Mouse (Mus musculus) stomach, embryonic 15.5 days (tissue): ENCODE results near the gene Atf3. TPM values are rescaled to one million over a fixed set of nuclear protein-coding genes. Genes with fewer than 3 reads are reported as not detected.

ENCODE experiments used
- ATAC-seq: fragments of 200-750 bp; cut with Nextera tagmentation; 2 replicates; pipeline ENCODE4 v1.8.0; 2017; ENCODE audit warnings: low read depth, moderate number of reproducible peaks, moderate TSS enrichment; ENCODE audit not compliant: insufficient read depth, low FRiP score
- H3K27ac ChIP-seq: fragments of 300-500 bp; sonication (generic); 2 replicates; pipeline ENCODE4 v1.5.1; 2015; ENCODE audit warnings: mild to moderate bottlenecking, inconsistent platforms
- H3K27me3 ChIP-seq: fragments of 300-500 bp; sonication (generic); replicated peaks from 2 replicates; pipeline ENCODE4 v1.6.1; 2015; ENCODE audit warnings: inconsistent platforms
- H3K36me3 ChIP-seq: fragments of 300-500 bp; sonication (generic); 2 replicates; pipeline ENCODE4 v1.6.1; 2015; ENCODE audit warnings: inconsistent platforms
- H3K4me1 ChIP-seq: fragments of 300-500 bp; sonication (generic); 2 replicates; pipeline ENCODE4 v1.6.1; 2015; ENCODE audit warnings: inconsistent platforms
- H3K4me2 ChIP-seq: fragments of 300-500 bp; sonication (generic); 2 replicates; pipeline ENCODE4 v1.6.1; 2015; ENCODE audit warnings: mild to moderate bottlenecking, inconsistent platforms
- H3K4me3 ChIP-seq: fragments of 300-500 bp; sonication (generic); replicated peaks from 2 replicates; pipeline ENCODE4 v1.5.1; 2015; ENCODE audit warnings: inconsistent platforms
- H3K9ac ChIP-seq: fragments of 300-500 bp; sonication (generic); 2 replicates; pipeline ENCODE4 v1.6.1; 2015; ENCODE audit warnings: inconsistent platforms
- H3K9me3 ChIP-seq: fragments of 300-500 bp; sonication (generic); 2 replicates; pipeline ENCODE4 v1.6.1; 2016; ENCODE audit warnings: inconsistent platforms
- WGBS: fragments of 180-500 bp; shearing (Covaris S2); methylation state at CpG from one replicate; pipeline ENCODE4 v1.1.7; 2015; 5-methylcytosine and 5-hydroxymethylcytosine counted together
- polyA plus RNA-seq: library from polyadenylated mRNA; unstranded; fragments of >200 nt; fragmentation: Nextera tagmentation; extraction: Ambion mirVana; gene quantifications from 2 replicates; pipeline ENCODE4 v1.2.1, GENCODE M21; 2015

Gene Atf3
- polyA plus RNA-seq, 1 experiment from 2014 or later = 4.4 TPM

- no peak overlapping the region for H3K4me3 ChIP-seq
- 71% methylated on average over 2 of the region's 2 CpGs for WGBS
- no peaks in the 10 kb centered on the region for H3K36me3 ChIP-seq
Measured at GRCm38 (mm10) chr1:191225771-191226170, 7.9 kb upstream of the Atf3 start.

GRCm38 (mm10) chr1:191224981-191225703 is 7.3 kb upstream of the Atf3 start:
- H3K4me2 ChIP-seq = peak overlapping the region; percentile 90
- no peaks in the 10 kb centered on the region for H3K36me3 ChIP-seq
- 37% methylated on average over 9 of the region's 9 CpGs for WGBS
- no peaks in the 10 kb centered on the region for H3K9me3 ChIP-seq
- H3K9ac ChIP-seq = peak overlapping the region; percentile 67
- H3K4me3 ChIP-seq = peak overlapping the region; percentile 70
- no peaks in the 10 kb centered on the region for H3K27me3 ChIP-seq
- ATAC-seq = no peak
- peak overlapping the region; percentile 83 for H3K27ac ChIP-seq
- peaks cover 9% of the 10 kb centered on the region for H3K4me1 ChIP-seq

More at GRCm38 (mm10) chr1:191225771-191226170, 7.9 kb upstream of the Atf3 start:
- Histone ChIP-seq H3K27me3 (no peaks in the 10 kb centered on the region), H3K9ac (no peak overlapping the region), H3K27ac (no peak overlapping the region), H3K9me3 (no peaks in the 10 kb centered on the region), H3K4me1 (peaks cover 9% of the 10 kb centered on the region), H3K4me2 (no peak overlapping the region)
- ATAC-seq = no peak

GRCm38 (mm10) chr1:191224302-191224980 is 6.6 kb upstream of the Atf3 start:
- Histone ChIP-seq H3K4me1 (peaks cover 9% of the 10 kb centered on the region), H3K9ac (peak overlapping the region; percentile 67), H3K4me2 (peak overlapping the region; percentile 90), H3K36me3 (no peaks in the 10 kb centered on the region), H3K9me3 (no peaks in the 10 kb centered on the region), H3K4me3 (peak overlapping the region; percentile 70), H3K27ac (peak overlapping the region; percentile 83), H3K27me3 (no peaks in the 10 kb centered on the region)
- peak; percentile 81 for ATAC-seq
- WGBS = under 1% methylated on average over 57 of the region's 57 CpGs

GRCm38 (mm10) chr1:191223930-191224301 is 6.1 kb upstream of the Atf3 start:
- Histone ChIP-seq H3K4me3 (peak overlapping the region; percentile 70), H3K36me3 (no peaks in the 10 kb centered on the region), H3K9ac (no peak overlapping the region), H3K4me1 (peaks cover 9% of the 10 kb centered on the region), H3K4me2 (peak overlapping the region; percentile 90), H3K27me3 (no peaks in the 10 kb centered on the region), H3K27ac (peak overlapping the region; percentile 51; the same call in 1 of the 2 replicates), H3K9me3 (no peaks in the 10 kb centered on the region)
- WGBS = 52% methylated on average over 10 of the region's 10 CpGs
- peak; percentile 79 for ATAC-seq

GRCm38 (mm10) chr1:191222031-191222430 is 4.2 kb upstream of the Atf3 start:
- Histone ChIP-seq H3K36me3 (no peaks in the 10 kb centered on the region), H3K4me3 (no peak overlapping the region), H3K9me3 (no peaks in the 10 kb centered on the region), H3K27me3 (no peaks in the 10 kb centered on the region), H3K4me1 (peaks cover 9% of the 10 kb centered on the region), H3K4me2 (no peak overlapping the region), H3K9ac (no peak overlapping the region), H3K27ac (no peak overlapping the region)
- WGBS = 66% methylated on average over 4 of the region's 4 CpGs
- no peak for ATAC-seq

- 0 out of 2 replicates have a peak, but pooled peaks cover 3% of the 10 kb centered on the region for H3K27me3 ChIP-seq
- H3K4me2 ChIP-seq = no peak overlapping the region
- H3K27ac ChIP-seq = no peak overlapping the region
- no peaks in the 10 kb centered on the region for H3K9me3 ChIP-seq
- no peak overlapping the region for H3K9ac ChIP-seq
- no peak for ATAC-seq
- H3K4me1 ChIP-seq = peaks cover 13% of the 10 kb centered on the region
- H3K4me3 ChIP-seq = no peak overlapping the region
- H3K36me3 ChIP-seq = no peaks in the 10 kb centered on the region
- 72% methylated on average over 8 of the region's 8 CpGs for WGBS
Measured at GRCm38 (mm10) chr1:191220588-191220987, 2.7 kb upstream of the Atf3 start.

- Histone ChIP-seq H3K4me2 (no peak overlapping the region), H3K4me3 (no peak overlapping the region), H3K9me3 (no peaks in the 10 kb centered on the region), H3K4me1 (peaks cover 10% of the 10 kb centered on the region), H3K27me3 (0 out of 2 replicates have a peak, but pooled peaks cover 3% of the 10 kb centered on the region), H3K36me3 (no peaks in the 10 kb centered on the region), H3K9ac (no peak overlapping the region), H3K27ac (no peak overlapping the region)
- WGBS = 100% methylated on average over 1 of the region's 1 CpGs
- no peak for ATAC-seq
Measured at GRCm38 (mm10) chr1:191219748-191220147, 1.9 kb upstream of the Atf3 start.

- no peak overlapping the region for H3K27ac ChIP-seq
- H3K9me3 ChIP-seq = no peaks in the 10 kb centered on the region
- no peak overlapping the region for H3K4me2 ChIP-seq
- no peaks in the 10 kb centered on the region for H3K36me3 ChIP-seq
- H3K9ac ChIP-seq = no peak overlapping the region
- 57% methylated on average over 5 of the region's 5 CpGs for WGBS
- H3K4me1 ChIP-seq = peaks cover 5% of the 10 kb centered on the region; the same call in 1 of the 2 replicates
- ATAC-seq = no peak
- H3K4me3 ChIP-seq = no peak overlapping the region
- H3K27me3 ChIP-seq = 0 out of 2 replicates have a peak, but pooled peaks cover 3% of the 10 kb centered on the region
Measured at GRCm38 (mm10) chr1:191218583-191218982, 744 bp upstream of the Atf3 start.

GRCm38 (mm10) chr1:191215776-191216661 is 1.8 kb downstream of the Atf3 start:
- Histone ChIP-seq H3K9me3 (no peaks in the 10 kb centered on the region), H3K4me3 (no peak overlapping the region), H3K27ac (no peak overlapping the region), H3K27me3 (0 out of 2 replicates have a peak, but pooled peaks cover 3% of the 10 kb centered on the region), H3K36me3 (no peaks in the 10 kb centered on the region), H3K4me1 (0 out of 2 replicates have a peak, but pooled peaks cover 4% of the 10 kb centered on the region), H3K9ac (no peak overlapping the region), H3K4me2 (peak overlapping the region; percentile 19; the same call in 1 of the 2 replicates)
- ATAC-seq = no peak
- 23% methylated on average over 19 of the region's 19 CpGs for WGBS

- 0 out of 2 replicates have a peak, but pooled peaks cover under 1% of the 10 kb centered on the region for H3K4me1 ChIP-seq
- H3K9ac ChIP-seq = no peak overlapping the region
- no peak overlapping the region for H3K4me2 ChIP-seq
- no peaks in the 10 kb centered on the region for H3K9me3 ChIP-seq
- H3K4me3 ChIP-seq = no peak overlapping the region
- no peak overlapping the region for H3K27ac ChIP-seq
- H3K36me3 ChIP-seq = no peaks in the 10 kb centered on the region
- no peaks in the 10 kb centered on the region for H3K27me3 ChIP-seq
- WGBS = 44% methylated on average over 2 of the region's 2 CpGs
- no peak for ATAC-seq
Measured at GRCm38 (mm10) chr1:191211096-191211495, 6.7 kb downstream of the Atf3 start.

- WGBS = 72% methylated on average over 5 of the region's 5 CpGs
- Histone ChIP-seq H3K4me2 (no peak overlapping the region), H3K36me3 (no peaks in the 10 kb centered on the region), H3K4me1 (no peaks in the 10 kb centered on the region), H3K27me3 (no peaks in the 10 kb centered on the region), H3K4me3 (no peak overlapping the region), H3K9ac (no peak overlapping the region), H3K9me3 (no peaks in the 10 kb centered on the region), H3K27ac (no peak overlapping the region)
- ATAC-seq = no peak
Measured at GRCm38 (mm10) chr1:191205791-191206190, 12.0 kb downstream of the Atf3 start.
